In the genomic region with DNA sequence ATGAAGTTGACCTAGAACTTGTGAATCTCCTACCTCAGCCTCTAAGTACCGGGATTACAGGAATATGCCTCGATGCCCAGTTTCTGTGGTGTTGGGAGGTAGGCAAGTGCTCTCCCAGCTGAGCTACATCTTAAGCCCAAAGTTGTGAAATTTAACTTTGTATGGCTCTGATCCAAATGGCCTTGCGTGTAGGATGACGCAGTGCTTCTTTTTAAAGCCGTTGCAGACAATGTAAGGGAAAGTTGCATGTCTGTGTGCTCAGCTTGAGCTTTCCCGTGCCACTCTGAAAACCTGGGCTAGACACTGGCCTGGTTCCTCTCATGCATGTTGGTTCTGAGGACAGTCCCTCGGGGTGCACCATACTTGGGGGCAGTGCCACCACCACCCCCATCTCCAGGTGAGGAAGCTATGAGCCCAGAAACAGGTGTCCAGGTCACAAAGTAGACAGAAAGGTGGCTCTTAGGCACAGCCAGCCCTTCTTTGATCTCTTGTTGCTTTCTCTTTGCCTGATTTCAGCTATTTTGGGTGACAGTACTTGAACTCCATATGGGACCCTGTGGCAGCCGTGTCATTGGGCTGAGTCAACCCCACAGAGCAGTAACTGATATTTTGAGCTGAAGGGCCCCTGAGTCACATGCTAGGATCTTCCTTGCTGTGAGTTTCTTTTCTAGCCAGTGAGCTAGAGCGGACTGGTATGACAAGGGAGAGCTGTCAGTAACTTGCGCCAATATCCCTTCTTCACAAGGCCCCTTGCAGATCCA, we compare ENCODE assay signal across 8 mouse cellular contexts. TPM values are rescaled to one million over a fixed set of nuclear protein-coding genes. Genes with fewer than 3 reads are reported as not detected.
DNase-seq lines count a peak whose midpoint lies in the region; ATAC-seq and TF ChIP-seq lines count a peak whose summit lies in the region.

No protein-coding gene starts in this region.

- H3K9ac ChIP-seq in intestine, embryonic 14.5 days (ENCODE audit: low read length): no peak overlapping the region

- H3K36me3 ChIP-seq in testis, adult 2 months (ENCODE audit: control insufficient read depth, insufficient read depth, low read length): no peaks in the 10 kb centered on the region
- no peaks in the 10 kb centered on the region for H3K36me3 ChIP-seq in intestine, embryonic 14.5 days (ENCODE audit: control insufficient read depth, insufficient read depth, low read length)

- H3K4me3 ChIP-seq in cerebellum, adult 2 months (replicated peaks; ENCODE audit: insufficient read depth, low read depth, low read length): peak overlapping the region; percentile 2
- no peak overlapping the region for H3K4me3 ChIP-seq in testis, adult 2 months (ENCODE audit: control insufficient read depth, low read depth, low read length)
- no peak overlapping the region for H3K4me3 ChIP-seq in intestine, embryonic 14.5 days (ENCODE audit: low read depth, low read length)

- no peaks in the 10 kb centered on the region for H3K9me3 ChIP-seq in intestine, embryonic 14.5 days (ENCODE audit: control insufficient read depth, low read length)

- peak overlapping the region; percentile 93 for H3K27ac ChIP-seq in cerebellum, adult 2 months (ENCODE audit: insufficient read depth, low read length)
- peak overlapping the region; percentile 16; the same call in 1 of the 2 replicates for H3K27ac ChIP-seq in testis, adult 2 months (ENCODE audit: control insufficient read depth, insufficient read depth, low read depth, low read length)
- peak overlapping the region; percentile 80 for H3K27ac ChIP-seq in intestine, embryonic 14.5 days (ENCODE audit: low read depth)

- 36% methylated on average over 10 of the region's 10 CpGs for WGBS in cerebellum, adult 2 months
- 70% methylated on average over 10 of the region's 10 CpGs for WGBS in intestine, embryonic 14.5 days

- H3K4me2 ChIP-seq in intestine, embryonic 14.5 days (ENCODE audit: low read length): 0 out of 2 replicates have a peak overlapping the region, but pooled peaks have one; percentile 26

- peaks cover 70% of the 10 kb centered on the region for H3K4me1 ChIP-seq in cerebellum, adult 2 months (ENCODE audit: control insufficient read depth, insufficient read depth, low read length)
- peaks cover 15% of the 10 kb centered on the region for H3K4me1 ChIP-seq in testis, adult 2 months (ENCODE audit: control insufficient read depth, insufficient read depth, low read length)
- H3K4me1 ChIP-seq in intestine, embryonic 14.5 days (replicated peaks; ENCODE audit: control insufficient read depth, insufficient read depth, low read length): peaks cover 32% of the 10 kb centered on the region

- H3K27me3 ChIP-seq in cerebellum, adult 2 months (ENCODE audit: control insufficient read depth, insufficient read depth, low read length): no peaks in the 10 kb centered on the region
- no peaks in the 10 kb centered on the region for H3K27me3 ChIP-seq in testis, adult 2 months (ENCODE audit: control insufficient read depth, insufficient read depth, low read length)
- no peaks in the 10 kb centered on the region for H3K27me3 ChIP-seq in intestine, embryonic 14.5 days (replicated peaks; ENCODE audit: control insufficient read depth, insufficient read depth, low read length)

- DNase-seq in cerebellum, adult 2 months: peak; percentile 30 to 68
- no peak for DNase-seq in cerebellum, adult 11-12 months
- DNase-seq in testis, postnatal 10 days (ENCODE audit: low spot score): no peak
- DNase-seq in intestine, embryonic 14.5 days (ENCODE audit: low spot score): no peak
- DNase-seq in naive thymus-derived CD4-positive, alpha-beta T cell, adult 2 months (ENCODE audit: low read depth): peak; percentile 54
- no peak for DNase-seq in right cerebral cortex, adult 18-20 months

- TF ChIP-seq CTCF in cerebellum, adult 2 months (IDR thresholded peaks at IDR 0.05; ENCODE audit: borderline replicate concordance, insufficient read depth, low read depth, low read length): no peak
- no peak for TF ChIP-seq CTCF in testis, adult 2 months (IDR thresholded peaks at IDR 0.05; ENCODE audit: control insufficient read depth, insufficient read depth, insufficient replicate concordance, low read depth, low read length)

- no peak for ATAC-seq in intestine, embryonic 14.5 days (replicated peaks; ENCODE audit: low FRiP score, low TSS enrichment, low read depth)
- ATAC-seq in erythroblast, adult 5-6 weeks (replicated peaks; ENCODE audit: low FRiP score, poor library complexity, severe bottlenecking): no peak

- TF ChIP-seq POLR2A in cerebellum, adult 2 months (IDR thresholded peaks at IDR 0.05; ENCODE audit: borderline replicate concordance, insufficient read depth, low read length): no peak
- no peak for TF ChIP-seq POLR2A in testis, adult 2 months (IDR thresholded peaks at IDR 0.05; ENCODE audit: control insufficient read depth, low read depth, low read length)

RNA-seq across cellular contexts. Expression of a gene that starts 6.0 kb away (rescaled TPM):
- 23.3 and 24.9 TPM in 2 replicates for polyA plus RNA-seq in cerebellum, adult 2 months (2012; rRNA removed)
- polyA plus RNA-seq in testis, adult 2 months (2012; rRNA removed): 33.5 and 33.9 TPM in 2 replicates
- polyA plus RNA-seq in intestine, embryonic 14.5 days (2014; fragmentation: Nextera tagmentation; extraction: Ambion mirVana): 22.5 and 23.8 TPM in 2 replicates
- total RNA-seq in erythroblast, adult 5-6 weeks (2015; ENCODE audit: low replicate concordance): 3.8 and 4.0 TPM in 2 replicates
- 4.2 TPM in 2 replicates for total RNA-seq in erythroblast, adult 5-6 weeks (2017; ENCODE audit: low replicate concordance)

RNA-seq across cellular contexts. Expression of a gene that starts 13.4 kb away (rescaled TPM):
- polyA plus RNA-seq in cerebellum, adult 2 months (2012; rRNA removed): 21.4 and 28.8 TPM in 2 replicates
- polyA plus RNA-seq in testis, adult 2 months (2012; rRNA removed): 41.9 and 43.5 TPM in 2 replicates
- 55.6 and 58.5 TPM in 2 replicates for polyA plus RNA-seq in intestine, embryonic 14.5 days (2014; fragmentation: Nextera tagmentation; extraction: Ambion mirVana)
- 5.6 and 14.0 TPM in 2 replicates for total RNA-seq in erythroblast, adult 5-6 weeks (2015; ENCODE audit: low replicate concordance)
- 2.0 and 6.5 TPM in 2 replicates for total RNA-seq in erythroblast, adult 5-6 weeks (2017; ENCODE audit: low replicate concordance)

RNA-seq across cellular contexts. Expression of a gene that starts 37.8 kb away (rescaled TPM):
- 9.0 and 9.2 TPM in 2 replicates for polyA plus RNA-seq in cerebellum, adult 2 months (2012; rRNA removed)
- 5.4 and 6.2 TPM in 2 replicates for polyA plus RNA-seq in testis, adult 2 months (2012; rRNA removed)
- polyA plus RNA-seq in intestine, embryonic 14.5 days (2014; fragmentation: Nextera tagmentation; extraction: Ambion mirVana): 61.0 and 63.2 TPM in 2 replicates
- total RNA-seq in erythroblast, adult 5-6 weeks (2015; ENCODE audit: low replicate concordance): not detected in 2 replicates
- not detected in 2 replicates for total RNA-seq in erythroblast, adult 5-6 weeks (2017; ENCODE audit: low replicate concordance)

RNA-seq across cellular contexts. Expression of a gene that starts 51.4 kb away (rescaled TPM):
- 12.1 and 12.8 TPM in 2 replicates for polyA plus RNA-seq in cerebellum, adult 2 months (2012; rRNA removed)
- 166 and 189 TPM in 2 replicates for polyA plus RNA-seq in testis, adult 2 months (2012; rRNA removed)
- polyA plus RNA-seq in intestine, embryonic 14.5 days (2014; fragmentation: Nextera tagmentation; extraction: Ambion mirVana): 12.1 and 13.5 TPM in 2 replicates
- 1.2 and 3.3 TPM in 2 replicates for total RNA-seq in erythroblast, adult 5-6 weeks (2015; ENCODE audit: low replicate concordance)
- 2.0 and 5.8 TPM in 2 replicates for total RNA-seq in erythroblast, adult 5-6 weeks (2017; ENCODE audit: low replicate concordance)

RNA-seq across cellular contexts. Expression of a gene that starts 53.5 kb away (rescaled TPM):
- polyA plus RNA-seq in cerebellum, adult 2 months (2012; rRNA removed): 1.6 and 2.0 TPM in 2 replicates
- 285 and 337 TPM in 2 replicates for polyA plus RNA-seq in testis, adult 2 months (2012; rRNA removed)
- polyA plus RNA-seq in intestine, embryonic 14.5 days (2014; fragmentation: Nextera tagmentation; extraction: Ambion mirVana): 7.4 and 7.9 TPM in 2 replicates
- total RNA-seq in erythroblast, adult 5-6 weeks (2015; ENCODE audit: low replicate concordance): not detected in 2 replicates
- total RNA-seq in erythroblast, adult 5-6 weeks (2017; ENCODE audit: low replicate concordance): 0.09 and 0.70 TPM in 2 replicates

Comparison
In these comparisons a context has a peak if more than half of its experiments do, and no peak if none do; other contexts are left out.
1. DNase-seq: peak in cerebellum, adult 2 months (2 of 2) and naive thymus-derived CD4-positive, alpha-beta T cell, adult 2 months (single experiment); none in cerebellum, adult 11-12 months (single experiment), testis, postnatal 10 days (single experiment), intestine, embryonic 14.5 days (single experiment) and right cerebral cortex, adult 18-20 months (single experiment).
2. H3K27ac ChIP-seq: peak in every context shown above with its lines; median percentile 93 in cerebellum, adult 2 months; 80 in intestine, embryonic 14.5 days; 16 in testis, adult 2 months.